Mouse (Mus musculus) intestine, embryonic 14.5 days (tissue): ENCODE measurements around the gene Abcg2. TPM values are rescaled to one million over a fixed set of nuclear protein-coding genes. Genes with fewer than 3 reads are reported as not detected.

Experiments
- polyA plus RNA-seq: library from polyadenylated mRNA; unstranded; fragments of >200 nt; fragmentation: Nextera tagmentation; extraction: Ambion mirVana; gene quantifications from 2 replicates; pipeline ENCODE4 v1.2.1, GENCODE M21; 2014

The Abcg2 gene
- polyA plus RNA-seq, 1 experiment from 2014 or later: 74.1 TPM

Other genes with a start within 250 kb of the Abcg2 start
- not detected in 2 replicates for gene Vmn1r30, start 141.1 kb upstream of the Abcg2 start, polyA plus RNA-seq
- gene Vmn1r31, start 109.2 kb upstream of the Abcg2 start, polyA plus RNA-seq: not detected in 2 replicates
- 9.8 and 13.5 TPM in 2 replicates for gene Herc3, start 246.9 kb downstream of the Abcg2 start, polyA plus RNA-seq